Mouse (Mus musculus): ENCODE measurements at regions not wholly inside any gene's neighbourhood (a gene's known extent, or its start where the extent isn't known, plus 50 kb on each side); places are given as distances from the start of the nearest gene placed in this dataset.
A peak's percentile ranks its signal among the peaks of the same experiment; 100 is the strongest.

DNA sequence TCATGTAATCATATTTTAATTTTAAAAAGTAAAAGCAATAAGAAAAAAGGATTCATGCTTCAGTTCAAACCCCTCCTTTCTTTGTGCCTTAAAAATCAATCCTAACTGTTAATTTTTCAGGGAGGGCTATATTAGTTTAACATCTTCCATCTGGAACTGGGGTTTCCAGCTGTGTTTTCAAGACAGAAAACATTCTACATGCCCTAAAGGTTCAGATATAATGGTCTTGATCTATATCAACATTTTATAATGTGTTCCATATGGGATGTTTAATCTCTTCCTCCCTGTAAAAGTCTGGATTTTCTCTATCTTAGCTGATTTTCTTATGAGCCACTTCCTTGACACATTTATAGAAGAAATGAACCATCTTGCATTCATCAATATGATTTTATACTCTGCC is 205.9 kb upstream of the Grm7 start:
- no peak overlapping the region for H3K4me3 ChIP-seq (ENCODE audit: low read depth, low read length)
- no peaks in the 10 kb centered on the region for H3K36me3 ChIP-seq (ENCODE audit: control insufficient read depth, insufficient read depth, low read length)
- no peak for ATAC-seq
- no peaks in the 10 kb centered on the region for H3K9me3 ChIP-seq (replicated peaks; ENCODE audit: control insufficient read depth, low read length)
- H3K27me3 ChIP-seq (replicated peaks; ENCODE audit: control insufficient read depth, insufficient read depth, low read length) = no peaks in the 10 kb centered on the region
- no peak for DNase-seq (ENCODE audit: low spot score)
- H3K4me2 ChIP-seq (ENCODE audit: low read length) = no peak overlapping the region
- no peaks in the 10 kb centered on the region for H3K4me1 ChIP-seq (ENCODE audit: control insufficient read depth, insufficient read depth, low read length)
- H3K9ac ChIP-seq (ENCODE audit: low read length) = no peak overlapping the region
- H3K27ac ChIP-seq (ENCODE audit: low read depth, low read length) = no peak overlapping the region

DNA sequence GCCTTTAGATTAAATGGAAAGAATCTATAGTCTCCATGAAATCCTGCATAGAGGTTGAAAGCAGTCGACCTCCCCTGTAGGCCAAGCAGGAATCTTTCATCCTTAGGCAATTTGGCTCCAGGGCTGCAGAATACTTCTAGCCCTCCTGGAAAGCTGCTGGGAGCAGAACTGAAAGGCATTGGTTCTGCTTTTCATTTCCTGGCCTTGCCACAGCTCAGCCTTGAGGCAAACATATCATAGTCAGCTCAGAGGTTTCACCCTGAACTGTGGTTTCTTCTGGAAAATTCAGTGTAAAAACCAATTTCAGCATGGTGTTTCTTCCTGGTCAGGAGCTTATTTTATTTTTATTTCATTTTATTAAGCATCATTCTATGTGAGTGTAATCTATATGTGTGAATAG is 182.0 kb upstream of the Grm7 start:
- WGBS = 48% methylated on average over 1 of the region's 1 CpGs
- no peaks in the 10 kb centered on the region for H3K36me3 ChIP-seq (ENCODE audit: control insufficient read depth, insufficient read depth, low read length)

DNA sequence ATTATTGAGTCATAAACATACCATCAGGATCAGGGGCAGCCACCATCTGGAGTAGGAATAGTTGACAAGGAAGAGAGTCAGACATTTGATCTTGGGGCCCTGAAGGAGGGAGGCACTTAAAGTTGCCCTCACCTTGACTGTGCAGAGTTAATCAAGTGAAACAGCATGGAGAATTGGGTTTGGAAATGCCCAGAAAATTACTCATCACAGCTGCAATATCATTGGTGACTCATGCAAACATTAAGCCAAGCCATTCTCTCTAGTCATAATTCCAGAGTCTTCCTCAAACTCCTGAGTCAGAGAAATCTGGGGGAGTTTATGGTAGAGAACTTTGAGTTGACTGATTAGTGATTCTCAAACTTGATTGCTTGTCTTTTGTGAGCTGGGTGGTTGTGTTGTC is 177.7 kb upstream of the Grm7 start:
- Histone ChIP-seq H3K27me3 (replicated peaks; ENCODE audit: control insufficient read depth, insufficient read depth, low read length) (no peaks in the 10 kb centered on the region), H3K4me2 (ENCODE audit: low read length) (no peak overlapping the region), H3K9ac (ENCODE audit: low read length) (no peak overlapping the region), H3K4me3 (ENCODE audit: low read depth, low read length) (no peak overlapping the region), H3K4me1 (ENCODE audit: control insufficient read depth, insufficient read depth, low read length) (no peaks in the 10 kb centered on the region), H3K9me3 (replicated peaks; ENCODE audit: control insufficient read depth, low read length) (no peaks in the 10 kb centered on the region), H3K27ac (ENCODE audit: low read depth, low read length) (no peak overlapping the region), H3K36me3 (ENCODE audit: control insufficient read depth, insufficient read depth, low read length) (no peaks in the 10 kb centered on the region)
- ATAC-seq (no peak), DNase-seq (ENCODE audit: low spot score) (no peak)

More for the DNA sequence above, 182.0 kb upstream of the Grm7 start:
- no peak for ATAC-seq
- no peak overlapping the region for H3K27ac ChIP-seq (ENCODE audit: low read depth, low read length)
- H3K4me1 ChIP-seq (ENCODE audit: control insufficient read depth, insufficient read depth, low read length) = no peaks in the 10 kb centered on the region
- H3K27me3 ChIP-seq (replicated peaks; ENCODE audit: control insufficient read depth, insufficient read depth, low read length) = no peaks in the 10 kb centered on the region
- H3K9ac ChIP-seq (ENCODE audit: low read length) = no peak overlapping the region
- H3K9me3 ChIP-seq (replicated peaks; ENCODE audit: control insufficient read depth, low read length) = no peaks in the 10 kb centered on the region
- H3K4me2 ChIP-seq (ENCODE audit: low read length) = no peak overlapping the region
- H3K4me3 ChIP-seq (ENCODE audit: low read depth, low read length) = no peak overlapping the region
- DNase-seq (ENCODE audit: low spot score) = no peak

DNA sequence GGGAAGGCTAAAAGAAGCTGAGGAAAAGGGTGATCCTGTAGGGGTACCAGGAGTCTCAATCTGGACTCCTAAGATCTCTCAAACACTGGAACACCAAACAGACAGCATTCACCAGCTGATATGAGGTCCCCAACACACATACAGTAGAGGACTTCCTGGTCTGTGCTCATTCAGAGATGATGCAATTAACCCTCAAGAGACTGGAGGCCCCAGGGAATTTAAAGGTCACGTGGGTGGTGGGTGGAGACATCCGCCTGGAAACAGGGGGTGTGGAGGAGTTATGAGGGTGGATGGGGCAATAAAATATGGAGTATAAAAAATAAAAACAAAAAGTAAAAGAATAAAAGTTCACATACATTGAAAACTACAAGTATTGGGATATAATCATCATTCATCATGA is 139.5 kb upstream of the Grm7 start:
- Histone ChIP-seq H3K9me3 (replicated peaks; ENCODE audit: control insufficient read depth, low read length) (no peaks in the 10 kb centered on the region), H3K9ac (ENCODE audit: low read length) (no peak overlapping the region), H3K4me2 (ENCODE audit: low read length) (no peak overlapping the region), H3K27ac (ENCODE audit: low read depth, low read length) (no peak overlapping the region), H3K4me1 (ENCODE audit: control insufficient read depth, insufficient read depth, low read length) (no peaks in the 10 kb centered on the region), H3K27me3 (replicated peaks; ENCODE audit: control insufficient read depth, insufficient read depth, low read length) (no peaks in the 10 kb centered on the region), H3K36me3 (ENCODE audit: control insufficient read depth, insufficient read depth, low read length) (no peaks in the 10 kb centered on the region), H3K4me3 (ENCODE audit: low read depth, low read length) (no peak overlapping the region)
- 81% methylated on average over 2 of the region's 2 CpGs for WGBS
- DNase-seq (ENCODE audit: low spot score) (no peak), ATAC-seq (no peak)

DNA sequence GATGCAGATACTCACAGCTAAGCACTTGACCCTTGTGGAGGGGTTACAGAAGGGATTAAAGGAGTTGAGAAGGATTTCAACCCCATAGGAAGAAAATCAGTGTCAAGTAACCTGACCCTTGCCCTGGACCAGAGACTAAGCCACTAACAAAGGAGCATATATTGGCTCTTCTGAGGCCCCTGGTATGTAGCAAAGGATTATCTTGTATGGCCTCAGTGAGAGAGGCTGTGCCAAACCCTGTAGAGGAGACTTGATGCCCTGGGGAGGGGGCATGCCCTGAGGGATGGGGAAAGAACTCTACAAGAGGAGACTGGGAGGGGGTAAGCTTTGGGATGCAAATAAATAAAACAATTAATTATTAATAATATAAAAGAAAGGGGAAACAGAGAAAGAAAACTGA is 134.9 kb upstream of the Grm7 start:
- Histone ChIP-seq H3K9me3 (replicated peaks; ENCODE audit: control insufficient read depth, low read length) (no peaks in the 10 kb centered on the region), H3K4me3 (ENCODE audit: low read depth, low read length) (no peak overlapping the region), H3K27me3 (replicated peaks; ENCODE audit: control insufficient read depth, insufficient read depth, low read length) (no peaks in the 10 kb centered on the region), H3K9ac (ENCODE audit: low read length) (no peak overlapping the region), H3K27ac (ENCODE audit: low read depth, low read length) (no peak overlapping the region), H3K4me2 (ENCODE audit: low read length) (no peak overlapping the region), H3K4me1 (ENCODE audit: control insufficient read depth, insufficient read depth, low read length) (no peaks in the 10 kb centered on the region), H3K36me3 (ENCODE audit: control insufficient read depth, insufficient read depth, low read length) (no peaks in the 10 kb centered on the region)
- no peak for DNase-seq (ENCODE audit: low spot score)
- no peak for ATAC-seq

DNA sequence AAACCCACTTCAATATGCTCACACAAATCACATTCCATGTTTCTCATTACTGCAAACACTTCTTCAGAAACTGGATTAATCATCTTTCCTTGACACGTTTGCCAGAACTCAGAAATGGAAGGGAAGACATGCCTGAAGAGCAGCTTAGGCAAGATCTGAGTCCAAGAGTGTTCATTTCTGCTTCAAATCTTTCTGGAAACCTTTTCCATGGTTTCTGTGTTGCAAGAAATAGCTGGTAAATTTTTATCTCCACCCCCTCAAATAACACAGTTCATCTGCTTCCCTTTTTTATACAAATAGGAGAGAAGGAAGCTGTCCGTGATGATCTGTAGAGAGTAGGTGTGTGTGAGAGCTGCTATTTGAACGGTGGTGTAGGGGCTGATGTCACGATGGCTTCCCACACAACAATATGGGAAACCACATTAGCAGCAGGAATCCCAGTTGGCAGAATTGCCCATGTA is 106.6 kb upstream of the Grm7 start:
- Histone ChIP-seq H3K27ac (ENCODE audit: low read depth, low read length) (no peak overlapping the region), H3K4me1 (ENCODE audit: control insufficient read depth, insufficient read depth, low read length) (no peaks in the 10 kb centered on the region), H3K4me2 (ENCODE audit: low read length) (no peak overlapping the region), H3K27me3 (replicated peaks; ENCODE audit: control insufficient read depth, insufficient read depth, low read length) (no peaks in the 10 kb centered on the region), H3K4me3 (ENCODE audit: low read depth, low read length) (no peak overlapping the region), H3K9me3 (replicated peaks; ENCODE audit: control insufficient read depth, low read length) (no peaks in the 10 kb centered on the region), H3K9ac (ENCODE audit: low read length) (no peak overlapping the region), H3K36me3 (ENCODE audit: control insufficient read depth, insufficient read depth, low read length) (no peaks in the 10 kb centered on the region)
- ATAC-seq (no peak), DNase-seq (ENCODE audit: low spot score) (no peak)
- WGBS = 84% methylated on average over 4 of the region's 4 CpGs

DNA sequence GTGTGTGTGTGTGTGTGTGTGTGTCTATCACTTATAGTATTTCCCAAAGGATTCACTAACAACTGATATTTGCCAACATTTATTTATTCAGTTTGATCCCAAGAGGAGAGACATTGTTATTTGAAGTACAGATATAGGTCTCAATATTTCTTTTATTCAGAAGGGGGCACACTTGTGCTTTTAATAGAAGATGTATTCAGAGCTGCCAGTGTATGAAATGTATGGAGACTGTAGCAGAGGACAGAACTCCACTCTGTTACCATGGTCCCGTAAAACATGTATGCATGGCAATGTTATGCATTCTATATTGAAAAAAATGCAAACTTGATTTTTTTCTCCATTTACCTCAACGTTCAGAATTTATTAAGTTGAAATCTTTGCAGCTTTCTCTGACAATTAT is 99.8 kb upstream of the Grm7 start:
- H3K4me2 ChIP-seq (ENCODE audit: low read length) = no peak overlapping the region
- peak; percentile 47 for DNase-seq (ENCODE audit: low spot score)

DNA sequence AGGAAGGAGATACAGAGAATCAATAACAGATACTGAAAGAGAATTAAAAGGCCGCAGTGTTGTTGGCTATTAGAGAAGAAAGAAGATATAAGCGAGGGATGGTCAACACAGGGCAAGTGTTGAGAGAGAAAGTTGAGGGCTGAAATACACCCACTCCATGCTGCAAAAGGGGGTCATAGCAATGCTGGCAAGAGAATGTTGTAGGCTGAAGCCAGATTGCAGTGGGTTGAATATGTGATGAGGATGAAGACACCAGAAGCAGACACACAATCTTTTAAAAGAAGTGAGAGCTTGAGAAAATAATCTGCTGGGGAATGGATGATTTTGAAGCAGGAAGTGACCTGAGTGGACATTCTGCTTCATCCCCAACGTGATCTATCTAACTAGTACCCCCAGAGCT is 90.5 kb upstream of the Grm7 start:
- 76% methylated on average over 3 of the region's 3 CpGs for WGBS
- ATAC-seq = no peak

More for the DNA sequence above, 99.8 kb upstream of the Grm7 start:
- Histone ChIP-seq H3K9ac (ENCODE audit: low read length) (no peak overlapping the region), H3K36me3 (ENCODE audit: control insufficient read depth, insufficient read depth, low read length) (no peaks in the 10 kb centered on the region), H3K27me3 (replicated peaks; ENCODE audit: control insufficient read depth, insufficient read depth, low read length) (no peaks in the 10 kb centered on the region), H3K27ac (ENCODE audit: low read depth, low read length) (no peak overlapping the region), H3K9me3 (replicated peaks; ENCODE audit: control insufficient read depth, low read length) (no peaks in the 10 kb centered on the region), H3K4me1 (ENCODE audit: control insufficient read depth, insufficient read depth, low read length) (no peaks in the 10 kb centered on the region), H3K4me3 (ENCODE audit: low read depth, low read length) (no peak overlapping the region)
- WGBS = 80% methylated on average over 2 of the region's 2 CpGs
- ATAC-seq = 0 out of 2 replicates have a peak, but pooled peaks have one; percentile 48

DNA sequence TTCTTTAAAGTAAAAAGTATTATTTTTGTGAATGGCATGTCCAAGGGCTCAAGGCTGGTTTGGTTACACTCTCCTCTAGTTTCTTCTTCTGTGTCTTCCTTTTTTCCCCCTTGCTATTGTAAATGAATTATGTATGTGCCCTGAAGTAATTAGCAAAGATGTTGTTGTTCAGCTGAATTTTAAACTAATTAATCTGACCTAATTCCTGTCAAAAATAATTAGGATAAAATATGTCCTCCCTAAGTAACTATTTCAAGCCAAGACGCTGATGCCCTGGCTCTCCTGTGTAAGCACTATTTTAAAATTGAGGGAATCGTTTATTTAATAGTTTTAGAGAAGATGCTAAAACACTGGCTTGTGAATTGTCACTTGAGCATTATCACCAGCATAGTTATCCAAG is 85.7 kb upstream of the Grm7 start:
- H3K4me3 ChIP-seq (ENCODE audit: low read depth, low read length) = no peak overlapping the region
- no peaks in the 10 kb centered on the region for H3K27me3 ChIP-seq (replicated peaks; ENCODE audit: control insufficient read depth, insufficient read depth, low read length)
- no peak for DNase-seq (ENCODE audit: low spot score)
- no peak overlapping the region for H3K4me2 ChIP-seq (ENCODE audit: low read length)
- H3K9ac ChIP-seq (ENCODE audit: low read length) = no peak overlapping the region
- WGBS = 66% methylated on average over 2 of the region's 2 CpGs
- H3K36me3 ChIP-seq (ENCODE audit: control insufficient read depth, insufficient read depth, low read length) = no peaks in the 10 kb centered on the region
- no peak overlapping the region for H3K27ac ChIP-seq (ENCODE audit: low read depth, low read length)
- ATAC-seq = no peak
- no peaks in the 10 kb centered on the region for H3K9me3 ChIP-seq (replicated peaks; ENCODE audit: control insufficient read depth, low read length)
- H3K4me1 ChIP-seq (ENCODE audit: control insufficient read depth, insufficient read depth, low read length) = no peaks in the 10 kb centered on the region

More for the DNA sequence above, 90.5 kb upstream of the Grm7 start:
- Histone ChIP-seq H3K4me3 (ENCODE audit: low read depth, low read length) (no peak overlapping the region), H3K9me3 (replicated peaks; ENCODE audit: control insufficient read depth, low read length) (no peaks in the 10 kb centered on the region), H3K4me2 (ENCODE audit: low read length) (no peak overlapping the region), H3K27ac (ENCODE audit: low read depth, low read length) (no peak overlapping the region), H3K36me3 (ENCODE audit: control insufficient read depth, insufficient read depth, low read length) (no peaks in the 10 kb centered on the region), H3K27me3 (replicated peaks; ENCODE audit: control insufficient read depth, insufficient read depth, low read length) (no peaks in the 10 kb centered on the region), H3K4me1 (ENCODE audit: control insufficient read depth, insufficient read depth, low read length) (no peaks in the 10 kb centered on the region), H3K9ac (ENCODE audit: low read length) (no peak overlapping the region)
- no peak for DNase-seq (ENCODE audit: low spot score)

DNA sequence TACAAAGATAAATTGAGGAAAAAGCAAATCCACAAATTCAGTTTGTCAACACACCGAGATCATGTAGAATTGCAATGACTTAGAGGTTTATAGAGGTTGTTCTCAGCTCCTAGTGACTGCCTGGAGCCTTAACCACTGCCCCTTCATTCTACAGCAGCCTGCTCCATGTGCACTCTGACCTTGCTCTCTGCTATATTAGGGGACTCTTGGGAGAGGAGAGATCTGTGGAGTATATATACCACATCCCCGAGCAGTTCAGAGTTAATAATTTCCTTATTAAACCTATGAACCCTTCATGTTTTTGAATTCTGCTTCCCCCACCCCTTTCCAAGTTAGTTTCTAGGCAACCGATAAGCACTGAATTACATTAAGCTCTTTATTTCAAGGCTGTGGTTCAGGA is 85.0 kb upstream of the Grm7 start:
- no peaks in the 10 kb centered on the region for H3K27me3 ChIP-seq (replicated peaks; ENCODE audit: control insufficient read depth, insufficient read depth, low read length)
- no peak overlapping the region for H3K4me2 ChIP-seq (ENCODE audit: low read length)
- H3K4me1 ChIP-seq (ENCODE audit: control insufficient read depth, insufficient read depth, low read length) = no peaks in the 10 kb centered on the region
- ATAC-seq (no peak), DNase-seq (ENCODE audit: low spot score) (peak; percentile 13)
- H3K27ac ChIP-seq (ENCODE audit: low read depth, low read length) = no peak overlapping the region
- H3K4me3 ChIP-seq (ENCODE audit: low read depth, low read length) = no peak overlapping the region
- H3K36me3 ChIP-seq (ENCODE audit: control insufficient read depth, insufficient read depth, low read length) = no peaks in the 10 kb centered on the region
- no peaks in the 10 kb centered on the region for H3K9me3 ChIP-seq (replicated peaks; ENCODE audit: control insufficient read depth, low read length)
- WGBS = 84% methylated on average over 3 of the region's 3 CpGs
- no peak overlapping the region for H3K9ac ChIP-seq (ENCODE audit: low read length)

Data from forebrain, embryonic 14.5 days (tissue).